Mouse (Mus musculus): Measurements from ENCODE around the gene Fbp2.

The Fbp2 gene

GRCm38 (mm10) chr13:62857941-62858915, at the start of gene Fbp2:
Gene Fbp2 (minus strand): TSS chr13:62858422.
- DNase-seq = peak; percentile 35

- DNase-seq = no peak
Measured at GRCm38 (mm10) chr13:62907527-62908162, 49.4 kb upstream of the Fbp2 start.

- DNase-seq = no peak
Measured at GRCm38 (mm10) chr13:62901139-62901538, 42.9 kb upstream of the Fbp2 start.

GRCm38 (mm10) chr13:62897927-62898646, 39.9 kb upstream of the Fbp2 start:
- no peak for DNase-seq

- DNase-seq = no peak
Measured at GRCm38 (mm10) chr13:62893044-62893842, 35.0 kb upstream of the Fbp2 start.

- DNase-seq = no peak
Measured at GRCm38 (mm10) chr13:62889311-62889710, 31.1 kb upstream of the Fbp2 start.

- peak; percentile 14 for DNase-seq
Measured at GRCm38 (mm10) chr13:62887712-62888441, 29.7 kb upstream of the Fbp2 start, which contains the start of gene Fbp1. Gene Fbp1 (minus strand): TSS chr13:62888282.

- no peak for DNase-seq
Measured at GRCm38 (mm10) chr13:62884536-62884935, 26.3 kb upstream of the Fbp2 start.

- DNase-seq = no peak
Measured at GRCm38 (mm10) chr13:62883925-62884324, 25.7 kb upstream of the Fbp2 start.

- DNase-seq = no peak
Measured at GRCm38 (mm10) chr13:62883436-62883835, 25.2 kb upstream of the Fbp2 start.

- DNase-seq = no peak
Measured at GRCm38 (mm10) chr13:62882856-62883255, 24.6 kb upstream of the Fbp2 start.

GRCm38 (mm10) chr13:62881336-62881735, 23.1 kb upstream of the Fbp2 start:
- no peak for DNase-seq

GRCm38 (mm10) chr13:62879831-62880615, 21.8 kb upstream of the Fbp2 start:
- DNase-seq = peak; percentile 30

GRCm38 (mm10) chr13:62879411-62879810, 21.2 kb upstream of the Fbp2 start:
- no peak for DNase-seq

GRCm38 (mm10) chr13:62877247-62877646, 19.0 kb upstream of the Fbp2 start:
- DNase-seq = peak; percentile 28

- no peak for DNase-seq
Measured at GRCm38 (mm10) chr13:62876111-62876510, 17.9 kb upstream of the Fbp2 start.

GRCm38 (mm10) chr13:62872252-62872651, 14.0 kb upstream of the Fbp2 start:
- no peak for DNase-seq

- no peak for DNase-seq
Measured at GRCm38 (mm10) chr13:62870605-62871004, 12.4 kb upstream of the Fbp2 start.

GRCm38 (mm10) chr13:62866817-62867216, 8.6 kb upstream of the Fbp2 start:
- DNase-seq = no peak

- DNase-seq = no peak
Measured at GRCm38 (mm10) chr13:62865651-62866315, 7.6 kb upstream of the Fbp2 start.

All from lung, postnatal 10 days (tissue).